Mouse (Mus musculus): Measurements from ENCODE around the gene Dok1. TPM values are rescaled to one million over a fixed set of nuclear protein-coding genes. Genes with fewer than 3 reads are reported as not detected.

The Dok1 gene
- polyA plus RNA-seq, 2 experiments from 2014 or later = 26.3 to 47.2 TPM

- ATAC-seq = no peak
Observed at GRCm38 (mm10) chr6:83014482-83015466, 18.5 kb downstream of the Dok1 start.

GRCm38 (mm10) chr6:83013444-83013843 lies 19.8 kb downstream of the Dok1 start:
- peak; percentile 85 for ATAC-seq

- ATAC-seq = no peak
Observed at GRCm38 (mm10) chr6:83011756-83012155, 21.5 kb downstream of the Dok1 start.

GRCm38 (mm10) chr6:83011255-83011654 lies 22.0 kb downstream of the Dok1 start:
- ATAC-seq = no peak

- ATAC-seq = peak; percentile 79
Observed at GRCm38 (mm10) chr6:83010010-83010409, 23.3 kb downstream of the Dok1 start.

- no peak for ATAC-seq
Observed at GRCm38 (mm10) chr6:83008659-83009058, 24.6 kb downstream of the Dok1 start.

GRCm38 (mm10) chr6:83006114-83006513 lies 27.2 kb downstream of the Dok1 start:
- no peak for ATAC-seq

- no peak for ATAC-seq
Observed at GRCm38 (mm10) chr6:83005444-83006011, 27.7 kb downstream of the Dok1 start.

GRCm38 (mm10) chr6:83004872-83005271 lies 28.4 kb downstream of the Dok1 start:
- ATAC-seq = no peak

GRCm38 (mm10) chr6:83004309-83004708 lies 29.0 kb downstream of the Dok1 start:
- no peak for ATAC-seq

GRCm38 (mm10) chr6:83003850-83004249 lies 29.4 kb downstream of the Dok1 start:
- ATAC-seq = no peak

- ATAC-seq = no peak
Observed at GRCm38 (mm10) chr6:83003082-83003481, 30.2 kb downstream of the Dok1 start.

GRCm38 (mm10) chr6:82999986-83000385 lies 33.3 kb downstream of the Dok1 start:
- ATAC-seq = no peak

- ATAC-seq = no peak
Observed at GRCm38 (mm10) chr6:82998326-82998725, 34.9 kb downstream of the Dok1 start.

- ATAC-seq = no peak
Observed at GRCm38 (mm10) chr6:82997511-82998102, 35.7 kb downstream of the Dok1 start.

GRCm38 (mm10) chr6:82996740-82997315 lies 36.4 kb downstream of the Dok1 start:
- ATAC-seq = peak; percentile 97

- no peak for ATAC-seq
Observed at GRCm38 (mm10) chr6:82994372-82994771, 38.9 kb downstream of the Dok1 start.

- no peak for ATAC-seq
Observed at GRCm38 (mm10) chr6:82993696-82994095, 39.6 kb downstream of the Dok1 start.

GRCm38 (mm10) chr6:82987411-82987971 lies 45.8 kb downstream of the Dok1 start:
- ATAC-seq = no peak

All from activated CD4-positive, CD25-positive, alpha-beta regulatory T cell, adult 4 months (primary cell).